Mouse (Mus musculus): ENCODE results near the gene Capn15. TPM values are rescaled to one million over a fixed set of nuclear protein-coding genes. Genes with fewer than 3 reads are reported as not detected.

Capn15 gene
- total and polyA plus RNA-seq, 2 experiments from 2014 or later = 15.2 to 24.7 TPM

DNA sequence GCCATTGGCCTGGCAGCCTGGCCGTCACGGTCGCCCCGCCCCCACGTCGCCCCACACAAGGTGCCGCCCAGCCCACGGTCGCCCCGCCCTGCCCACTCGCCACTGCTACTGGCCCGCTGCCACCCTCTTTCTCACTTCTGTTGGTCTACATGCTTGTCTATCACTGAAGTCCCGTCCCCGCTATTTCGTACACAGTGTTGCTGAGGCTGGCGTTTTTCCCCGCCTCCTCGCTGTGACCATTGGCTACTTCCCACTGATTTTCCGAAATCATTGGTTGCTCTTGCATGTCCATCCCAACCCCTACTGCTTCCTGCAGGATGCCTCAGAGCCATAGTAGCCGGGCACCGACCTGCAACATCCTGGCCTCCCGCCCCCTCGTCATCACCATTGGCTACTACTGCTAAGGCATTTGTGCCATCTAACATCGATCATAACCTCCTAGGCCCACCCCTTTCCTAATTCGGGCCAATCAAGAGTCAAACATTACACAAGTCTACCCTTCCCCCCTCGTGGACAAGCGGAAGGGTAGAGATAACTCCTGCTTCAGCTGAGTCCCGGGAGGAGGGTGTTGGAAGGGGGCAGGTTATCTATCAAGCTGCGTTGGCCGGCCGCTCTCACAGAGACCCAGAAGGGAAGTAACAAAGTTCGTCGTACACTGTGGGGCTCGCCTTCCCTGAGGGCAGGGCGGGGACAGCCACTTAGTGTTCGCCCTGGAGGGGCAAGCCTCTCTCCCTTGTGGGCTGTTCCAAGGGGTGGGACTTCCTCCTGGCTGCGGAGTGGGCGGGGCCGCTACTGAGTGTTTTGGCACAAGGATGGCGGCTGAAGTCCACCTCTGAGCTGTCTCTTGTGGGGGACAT lies 65.6 kb downstream of the Capn15 start:
- WGBS = under 1% methylated on average over 35 of the region's 40 CpGs

DNA sequence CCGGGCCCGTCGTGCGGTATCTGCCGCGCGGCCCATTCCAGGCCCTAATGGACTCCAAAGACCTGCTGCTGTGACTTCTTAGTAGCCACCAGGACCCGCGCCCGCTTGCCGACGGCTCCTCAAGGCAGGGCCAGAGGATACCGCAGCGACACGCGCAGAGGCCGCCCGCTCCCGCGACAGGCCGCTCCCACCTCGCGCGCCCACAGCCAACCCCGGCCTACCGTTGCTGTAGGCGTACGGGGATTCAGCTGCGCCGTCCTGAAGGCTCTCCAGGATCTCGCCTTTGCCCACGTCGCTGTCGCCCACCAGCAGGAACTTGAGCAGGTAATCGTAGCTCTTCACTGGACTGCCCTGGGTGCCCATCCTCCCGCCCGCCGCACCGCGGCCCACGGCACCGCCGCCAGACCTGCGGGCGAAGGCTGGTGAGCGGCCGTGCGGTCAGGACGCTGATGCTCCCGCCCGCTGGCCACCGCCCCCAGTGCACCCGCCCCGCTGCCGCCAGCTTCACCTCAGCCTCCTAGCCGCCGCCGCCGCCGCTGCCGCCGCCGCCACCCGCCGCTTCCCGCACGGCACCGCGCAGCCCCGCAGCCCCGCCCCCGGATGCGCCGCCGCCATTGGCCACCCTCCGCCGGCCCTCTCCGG lies 66.3 kb downstream of the Capn15 start, which contains the start of gene Rab40c:
Rab40c (minus strand) TSS at position 584 of the 642 bp plus-strand sequence.
- Histone ChIP-seq H3K9me3 (ENCODE audit: low read length) (no peaks in the 10 kb centered on the region), H3K4me1 (ENCODE audit: insufficient read depth) (peaks cover 18% of the 10 kb centered on the region; the same call in 1 of the 2 replicates), H3K27ac (ENCODE audit: low read depth, low read length) (peak within 1 kb of the TSS; percentile 92), H3K9ac (peak within 1 kb of the TSS; percentile 81), H3K4me3 (ENCODE audit: low read depth, low read length) (peak within 1 kb of the TSS; percentile 88), H3K27me3 (ENCODE audit: insufficient read depth, low read length) (no peaks in the 10 kb centered on the region), H3K4me2 (ENCODE audit: low read depth) (peak within 1 kb of the TSS; percentile 81), H3K36me3 (ENCODE audit: insufficient read depth) (0 out of 2 replicates have a peak, but pooled peaks cover 3% of the 10 kb centered on the region)
- ATAC-seq (peak; percentile 82), DNase-seq (peak; percentile 43)
- TF ChIP-seq CTCF (IDR thresholded peaks at IDR 0.05; ENCODE audit: low read depth) = 0 out of 2 replicates have a peak, but pooled peaks have one; percentile 1
- WGBS = 3% methylated on average over 53 of the region's 78 CpGs

More for the DNA sequence above, 65.6 kb downstream of the Capn15 start:
- Histone ChIP-seq H3K36me3 (ENCODE audit: insufficient read depth) (no peaks in the 10 kb centered on the region), H3K4me2 (ENCODE audit: low read depth) (peak overlapping the region; percentile 81), H3K9ac (peak overlapping the region; percentile 81), H3K4me1 (ENCODE audit: insufficient read depth) (peaks cover 18% of the 10 kb centered on the region; the same call in 1 of the 2 replicates), H3K27me3 (ENCODE audit: insufficient read depth, low read length) (no peaks in the 10 kb centered on the region), H3K27ac (ENCODE audit: low read depth, low read length) (peak overlapping the region; percentile 92), H3K9me3 (ENCODE audit: low read length) (no peaks in the 10 kb centered on the region), H3K4me3 (ENCODE audit: low read depth, low read length) (peak overlapping the region; percentile 88)
- ATAC-seq (peak; percentile 96), DNase-seq (peak; percentile 100)
- no peak; the same call in 1 of the 2 replicates for TF ChIP-seq CTCF (IDR thresholded peaks at IDR 0.05; ENCODE audit: low read depth)

DNA sequence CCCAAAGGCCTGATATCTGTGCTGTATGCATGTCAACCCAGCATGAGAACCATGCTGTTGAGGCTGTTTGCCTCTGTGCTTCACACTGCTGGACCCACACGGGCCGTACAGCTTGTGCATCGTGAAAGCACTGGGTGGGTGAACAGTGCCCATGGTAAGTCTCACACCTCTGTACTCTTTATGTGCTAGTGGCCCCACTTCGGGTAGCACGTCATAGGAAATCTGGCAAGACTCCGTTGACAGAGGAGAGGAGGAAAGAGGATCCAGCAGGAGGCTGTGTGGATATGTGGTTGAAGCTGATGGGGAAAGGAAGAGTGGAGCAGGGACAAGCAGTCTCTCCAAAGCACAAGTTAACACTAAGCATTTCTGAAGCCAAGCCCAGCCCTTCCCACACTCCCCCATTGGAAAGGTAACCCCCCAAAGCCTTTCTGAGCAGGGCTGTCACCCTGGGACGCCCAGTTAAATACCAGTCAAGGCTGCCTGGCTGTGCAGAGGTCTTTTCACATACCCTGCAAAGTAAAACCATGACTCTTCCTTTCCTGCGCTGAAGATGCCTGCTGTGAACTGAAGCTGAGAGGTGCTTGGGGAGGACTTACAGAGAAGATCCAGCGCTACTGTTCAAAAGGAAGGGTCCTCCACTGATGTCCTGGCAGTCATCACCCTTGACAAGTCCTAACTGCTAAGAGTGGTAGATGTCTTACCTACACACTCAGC lies 67.4 kb downstream of the Capn15 start:
- no peak for DNase-seq
- Histone ChIP-seq H3K36me3 (ENCODE audit: insufficient read depth) (0 out of 2 replicates have a peak, but pooled peaks cover 5% of the 10 kb centered on the region), H3K4me1 (ENCODE audit: insufficient read depth) (peaks cover 18% of the 10 kb centered on the region; the same call in 1 of the 2 replicates), H3K9me3 (ENCODE audit: low read length) (no peaks in the 10 kb centered on the region), H3K4me2 (ENCODE audit: low read depth) (peak overlapping the region; percentile 81), H3K27me3 (ENCODE audit: insufficient read depth, low read length) (no peaks in the 10 kb centered on the region), H3K4me3 (ENCODE audit: low read depth, low read length) (peak overlapping the region; percentile 88), H3K27ac (ENCODE audit: low read depth, low read length) (no peak overlapping the region), H3K9ac (peak overlapping the region; percentile 81)
- TF ChIP-seq CTCF (IDR thresholded peaks at IDR 0.05; ENCODE audit: low read depth) = no peak
- ATAC-seq = no peak
- WGBS = 87% methylated on average over 9 of the region's 9 CpGs

DNA sequence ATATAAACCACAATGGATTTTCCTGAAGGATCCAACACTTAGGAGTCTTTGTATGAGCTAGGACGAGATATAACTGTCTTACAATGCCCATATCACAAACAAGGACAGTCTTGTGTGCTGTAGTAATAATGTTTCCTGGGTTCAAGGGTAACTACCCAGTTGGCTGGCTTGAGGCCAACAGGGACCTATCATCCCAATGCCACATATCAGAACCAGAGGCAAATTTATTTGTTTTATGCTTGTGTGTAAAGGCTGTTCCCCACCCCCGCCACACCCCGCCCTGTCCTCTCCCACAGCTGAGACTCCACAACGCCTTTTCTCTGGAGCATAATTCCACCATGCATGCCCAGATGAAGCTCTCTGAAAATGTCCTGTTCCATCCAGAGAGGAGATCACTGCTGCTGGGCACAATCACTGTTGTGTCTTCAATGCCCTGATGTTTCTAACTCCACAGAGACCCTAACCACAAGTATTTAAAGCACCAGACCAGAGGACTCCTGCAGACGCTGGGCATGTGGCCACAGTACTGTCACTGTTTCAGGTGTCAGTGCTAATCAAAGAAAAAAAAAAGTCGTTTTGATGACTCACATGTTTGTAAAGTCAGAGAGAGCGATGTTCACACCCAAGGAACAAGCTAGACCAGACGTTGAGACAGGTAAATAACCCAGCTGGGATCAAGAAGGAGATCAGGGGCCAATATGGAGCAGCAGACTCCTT lies 68.5 kb downstream of the Capn15 start:
- DNase-seq (no peak), ATAC-seq (no peak)
- no peak overlapping the region for H3K27ac ChIP-seq (ENCODE audit: low read depth, low read length)
- WGBS = 86% methylated on average over 8 of the region's 8 CpGs
- 0 out of 2 replicates have a peak, but pooled peaks cover 5% of the 10 kb centered on the region for H3K36me3 ChIP-seq (ENCODE audit: insufficient read depth)
- H3K4me3 ChIP-seq (ENCODE audit: low read depth, low read length) = no peak overlapping the region
- H3K4me1 ChIP-seq (ENCODE audit: insufficient read depth) = peaks cover 18% of the 10 kb centered on the region; the same call in 1 of the 2 replicates
- H3K9ac ChIP-seq = no peak overlapping the region
- no peak for TF ChIP-seq CTCF (IDR thresholded peaks at IDR 0.05; ENCODE audit: low read depth)
- no peak overlapping the region for H3K4me2 ChIP-seq (ENCODE audit: low read depth)
- H3K9me3 ChIP-seq (ENCODE audit: low read length) = no peaks in the 10 kb centered on the region
- no peaks in the 10 kb centered on the region for H3K27me3 ChIP-seq (ENCODE audit: insufficient read depth, low read length)

DNA sequence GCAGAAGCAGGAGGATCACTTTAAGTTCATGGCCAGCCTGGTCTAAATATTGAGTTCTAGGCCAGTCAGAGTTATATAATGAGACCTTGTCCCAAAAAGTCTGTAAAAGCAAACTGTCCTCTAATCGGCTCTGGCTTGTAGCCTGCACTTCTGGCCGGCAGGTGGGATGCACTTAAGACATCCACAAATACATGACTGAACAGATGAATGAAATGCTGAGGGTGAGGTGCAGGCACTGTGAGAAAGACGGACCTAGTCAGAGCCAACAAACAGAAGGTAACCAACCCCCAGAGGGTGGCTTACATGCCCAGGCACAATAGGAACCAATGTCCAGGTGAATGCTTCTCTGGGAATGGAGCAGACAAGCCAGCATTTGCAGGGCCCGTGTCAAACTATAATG lies 71.3 kb downstream of the Capn15 start:
- TF ChIP-seq CTCF (IDR thresholded peaks at IDR 0.05; ENCODE audit: low read depth) = no peak
- 0 out of 2 replicates have a peak, but pooled peaks cover 5% of the 10 kb centered on the region for H3K36me3 ChIP-seq (ENCODE audit: insufficient read depth)
- no peak overlapping the region for H3K9ac ChIP-seq
- peaks cover 15% of the 10 kb centered on the region; the same call in 1 of the 2 replicates for H3K4me1 ChIP-seq (ENCODE audit: insufficient read depth)
- WGBS = 87% methylated on average over 4 of the region's 4 CpGs
- DNase-seq (no peak), ATAC-seq (no peak)
- no peak overlapping the region for H3K27ac ChIP-seq (ENCODE audit: low read depth, low read length)
- no peak overlapping the region for H3K4me3 ChIP-seq (ENCODE audit: low read depth, low read length)
- H3K9me3 ChIP-seq (ENCODE audit: low read length) = no peaks in the 10 kb centered on the region
- H3K4me2 ChIP-seq (ENCODE audit: low read depth) = no peak overlapping the region
- no peaks in the 10 kb centered on the region for H3K27me3 ChIP-seq (ENCODE audit: insufficient read depth, low read length)

DNA sequence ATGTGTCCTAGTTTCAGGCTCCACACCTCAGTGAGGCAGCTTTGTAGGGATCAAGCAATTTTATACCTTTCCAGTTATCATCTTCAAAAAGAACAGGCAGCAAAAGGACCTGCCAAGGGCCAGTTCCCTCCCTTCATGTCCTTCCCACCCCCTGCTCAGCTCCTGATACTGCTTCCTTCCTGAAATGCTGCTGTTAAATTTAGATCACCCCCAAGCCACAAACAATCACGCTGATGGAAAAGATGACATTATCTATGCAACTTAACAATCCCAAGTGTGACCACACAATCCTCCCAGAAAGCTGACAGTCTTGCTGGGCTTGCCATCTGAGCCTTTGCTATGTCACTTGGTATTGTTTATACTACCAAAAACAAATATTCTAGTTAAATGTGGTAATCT lies 71.7 kb downstream of the Capn15 start:
- Histone ChIP-seq H3K4me3 (ENCODE audit: low read depth, low read length) (no peak overlapping the region), H3K36me3 (ENCODE audit: insufficient read depth) (0 out of 2 replicates have a peak, but pooled peaks cover 5% of the 10 kb centered on the region), H3K4me2 (ENCODE audit: low read depth) (no peak overlapping the region), H3K27me3 (ENCODE audit: insufficient read depth, low read length) (no peaks in the 10 kb centered on the region), H3K9me3 (ENCODE audit: low read length) (no peaks in the 10 kb centered on the region), H3K4me1 (ENCODE audit: insufficient read depth) (peaks cover 15% of the 10 kb centered on the region; the same call in 1 of the 2 replicates), H3K27ac (ENCODE audit: low read depth, low read length) (no peak overlapping the region), H3K9ac (no peak overlapping the region)
- WGBS = 86% methylated on average over 1 of the region's 1 CpGs
- ATAC-seq (no peak), DNase-seq (no peak)
- TF ChIP-seq CTCF (IDR thresholded peaks at IDR 0.05; ENCODE audit: low read depth) = no peak

Measured in forebrain, postnatal 0 days (tissue).